Mouse (Mus musculus): ENCODE measurements at regions not wholly inside any gene's neighbourhood (a gene's known extent, or its start where the extent isn't known, plus 50 kb on each side); places are given as distances from the start of the nearest gene placed in this dataset.
"Not testable (repeated sequence)": the region's sequence is repeated elsewhere in the genome, so short reads cannot be mapped to it uniquely, and the experiment has no call there.

- Histone ChIP-seq H3K4me1 (ENCODE audit: control insufficient read depth, insufficient read depth, low read length) (no peaks in the 10 kb centered on the region), H3K27me3 (ENCODE audit: control insufficient read depth, insufficient read depth, low read length) (no peaks in the 10 kb centered on the region), H3K4me3 (no peak overlapping the region), H3K79me2 (replicated peaks; ENCODE audit: control insufficient read depth, insufficient read depth, low read length) (no peaks in the 10 kb centered on the region), H3K36me3 (ENCODE audit: control insufficient read depth, insufficient read depth, low read length) (no peaks in the 10 kb centered on the region), H3K27ac (no peak overlapping the region), H3K9ac (ENCODE audit: low read depth, low read length) (no peak overlapping the region)
- peak; percentile 20 to 44 for DNase-seq
- WGBS = 51% methylated on average over 10 of the region's 10 CpGs
- intact Hi-C loops (cut with DNase I) = no loop called here
- TF ChIP-seq EP300 (IDR thresholded peaks at IDR 0.05; ENCODE audit: insufficient read depth, low read depth, low read length) = no peak
- TF ChIP-seq POLR2A (IDR thresholded peaks at IDR 0.05; ENCODE audit: insufficient read depth, low read depth, low read length) = no peak
- no peak for TF ChIP-seq CTCF (IDR thresholded peaks at IDR 0.05)
Measured at GRCm38 (mm10) chr9:3258396-3259300, 76.3 kb upstream of the Alkbh8 start.

GRCm38 (mm10) chr9:3260181-3260580 is 74.8 kb upstream of the Alkbh8 start:
- 57% methylated on average over 5 of the region's 5 CpGs for WGBS
- Histone ChIP-seq H3K36me3 (ENCODE audit: control insufficient read depth, insufficient read depth, low read length) (no peaks in the 10 kb centered on the region), H3K79me2 (replicated peaks; ENCODE audit: control insufficient read depth, insufficient read depth, low read length) (no peaks in the 10 kb centered on the region), H3K9ac (ENCODE audit: low read depth, low read length) (no peak overlapping the region), H3K4me1 (ENCODE audit: control insufficient read depth, insufficient read depth, low read length) (no peaks in the 10 kb centered on the region), H3K27me3 (ENCODE audit: control insufficient read depth, insufficient read depth, low read length) (no peaks in the 10 kb centered on the region), H3K4me3 (no peak overlapping the region), H3K27ac (no peak overlapping the region)
- DNase-seq = no peak
- intact Hi-C loops (cut with DNase I) = no loop called here
- TF ChIP-seq POLR2A (IDR thresholded peaks at IDR 0.05; ENCODE audit: insufficient read depth, low read depth, low read length) = no peak
- TF ChIP-seq CTCF (IDR thresholded peaks at IDR 0.05) = no peak
- TF ChIP-seq EP300 (IDR thresholded peaks at IDR 0.05; ENCODE audit: insufficient read depth, low read depth, low read length) = no peak

GRCm38 (mm10) chr9:3260860-3261259 is 74.1 kb upstream of the Alkbh8 start:
- Histone ChIP-seq H3K4me1 (ENCODE audit: control insufficient read depth, insufficient read depth, low read length) (no peaks in the 10 kb centered on the region), H3K9ac (ENCODE audit: low read depth, low read length) (no peak overlapping the region), H3K27me3 (ENCODE audit: control insufficient read depth, insufficient read depth, low read length) (no peaks in the 10 kb centered on the region), H3K79me2 (replicated peaks; ENCODE audit: control insufficient read depth, insufficient read depth, low read length) (no peaks in the 10 kb centered on the region), H3K27ac (no peak overlapping the region), H3K4me3 (no peak overlapping the region), H3K36me3 (ENCODE audit: control insufficient read depth, insufficient read depth, low read length) (no peaks in the 10 kb centered on the region)
- intact Hi-C loops (cut with DNase I) = no loop called here
- 76% methylated on average over 2 of the region's 2 CpGs for WGBS
- TF ChIP-seq EP300 (IDR thresholded peaks at IDR 0.05; ENCODE audit: insufficient read depth, low read depth, low read length) (no peak), POLR2A (IDR thresholded peaks at IDR 0.05; ENCODE audit: insufficient read depth, low read depth, low read length) (no peak)
- DNase-seq = no peak

- no peaks in the 10 kb centered on the region for H3K4me1 ChIP-seq (ENCODE audit: control insufficient read depth, insufficient read depth, low read length)
- no peaks in the 10 kb centered on the region for H3K27me3 ChIP-seq (ENCODE audit: control insufficient read depth, insufficient read depth, low read length)
- no peak for TF ChIP-seq POLR2A (IDR thresholded peaks at IDR 0.05; ENCODE audit: insufficient read depth, low read depth, low read length)
- no peak for TF ChIP-seq CTCF (IDR thresholded peaks at IDR 0.05)
- TF ChIP-seq EP300 (IDR thresholded peaks at IDR 0.05; ENCODE audit: insufficient read depth, low read depth, low read length) = no peak
- H3K36me3 ChIP-seq (ENCODE audit: control insufficient read depth, insufficient read depth, low read length) = no peaks in the 10 kb centered on the region
- DNase-seq = no peak
- intact Hi-C loops (cut with DNase I) = no loop called here
- H3K9ac ChIP-seq (ENCODE audit: low read depth, low read length) = no peak overlapping the region
- H3K27ac ChIP-seq = no peak overlapping the region
- no peaks in the 10 kb centered on the region for H3K79me2 ChIP-seq (replicated peaks; ENCODE audit: control insufficient read depth, insufficient read depth, low read length)
- H3K4me3 ChIP-seq = no peak overlapping the region
Measured at GRCm38 (mm10) chr9:3264467-3264866, 70.5 kb upstream of the Alkbh8 start.

- DNase-seq; H3K36me3 ChIP-seq (ENCODE audit: control insufficient read depth, insufficient read depth, low read length); H3K4me1 ChIP-seq (ENCODE audit: control insufficient read depth, insufficient read depth, low read length); H3K27me3 ChIP-seq (ENCODE audit: control insufficient read depth, insufficient read depth, low read length); H3K4me3 ChIP-seq; H3K27ac ChIP-seq; intact Hi-C loops (cut with DNase I); H3K79me2 ChIP-seq (replicated peaks; ENCODE audit: control insufficient read depth, insufficient read depth, low read length); H3K9ac ChIP-seq (ENCODE audit: low read depth, low read length): not testable (repeated sequence)
- 70% methylated on average over 8 of the region's 8 CpGs for WGBS
Measured at GRCm38 (mm10) chr9:3280496-3280895, 54.4 kb upstream of the Alkbh8 start.

GRCm38 (mm10) chr9:3281906-3282305 is 53.0 kb upstream of the Alkbh8 start:
- intact Hi-C loops (cut with DNase I); H3K27ac ChIP-seq; H3K27me3 ChIP-seq (ENCODE audit: control insufficient read depth, insufficient read depth, low read length); H3K4me3 ChIP-seq; H3K4me1 ChIP-seq (ENCODE audit: control insufficient read depth, insufficient read depth, low read length); H3K9ac ChIP-seq (ENCODE audit: low read depth, low read length); H3K79me2 ChIP-seq (replicated peaks; ENCODE audit: control insufficient read depth, insufficient read depth, low read length); DNase-seq; H3K36me3 ChIP-seq (ENCODE audit: control insufficient read depth, insufficient read depth, low read length): not testable (repeated sequence)
- WGBS = 82% methylated on average over 3 of the region's 3 CpGs

GRCm38 (mm10) chr9:3283381-3283780 is 51.6 kb upstream of the Alkbh8 start:
- H3K27me3 ChIP-seq (ENCODE audit: control insufficient read depth, insufficient read depth, low read length); H3K27ac ChIP-seq; intact Hi-C loops (cut with DNase I); H3K4me1 ChIP-seq (ENCODE audit: control insufficient read depth, insufficient read depth, low read length); H3K36me3 ChIP-seq (ENCODE audit: control insufficient read depth, insufficient read depth, low read length); DNase-seq; H3K79me2 ChIP-seq (replicated peaks; ENCODE audit: control insufficient read depth, insufficient read depth, low read length); H3K9ac ChIP-seq (ENCODE audit: low read depth, low read length); H3K4me3 ChIP-seq: not testable (repeated sequence)
- 81% methylated on average over 9 of the region's 9 CpGs for WGBS
